Mouse (Mus musculus) MEL (cell line): ENCODE data around the gene Mark1. TPM values are rescaled to one million over a fixed set of nuclear protein-coding genes. Genes with fewer than 3 reads are reported as not detected.

Source experiments
- DNase-seq: peaks from one replicate; pipeline ENCODE4 v3.0.0; 2011; ENCODE audit warnings: low read depth, low spot score
- H3K27ac ChIP-seq: 2 replicates; pipeline ENCODE4 v1.5.1; 2012; ENCODE audit warnings: low read depth, mild to moderate bottlenecking, control low read depth, low read length, moderate library complexity; ENCODE audit not compliant: control insufficient read depth
- H3K27me3 ChIP-seq, 2 experiments: fragments of 150-350 bp in 1 of 2; sonication (generic) in 1 of 2; 2 replicates each; pipeline ENCODE4 v1.6.1; 2012; ENCODE audit warnings: low read length in 2 of 2, mild to moderate bottlenecking in 2 of 2, improper control_type of control experiment in 1 of 2, moderate library complexity in 1 of 2; ENCODE audit not compliant: insufficient read depth in 2 of 2, control insufficient read depth in 1 of 2
- H3K36me3 ChIP-seq, 2 experiments: 2 replicates each; pipeline ENCODE4 v1.6.1; 2012 to 2014; ENCODE audit warnings: low read length in 2 of 2, improper control_type of control experiment in 1 of 2, inconsistent platforms in 1 of 2, mild to moderate bottlenecking in 1 of 2; ENCODE audit not compliant: insufficient read depth in 2 of 2, control insufficient read depth in 1 of 2
- H3K4me1 ChIP-seq, 2 experiments: fragments of 150-350 bp in 1 of 2; sonication (generic) in 1 of 2; 2 replicates each; pipeline ENCODE4 v1.6.1; 2012; ENCODE audit warnings: low read length in 2 of 2, improper control_type of control experiment in 1 of 2, mild to moderate bottlenecking in 1 of 2; ENCODE audit not compliant: insufficient read depth in 2 of 2, control insufficient read depth in 1 of 2
- H3K4me3 ChIP-seq, 2 experiments: fragments of 150-350 bp in 1 of 2; sonication (generic) in 1 of 2; 2 replicates each; pipeline ENCODE4 v1.5.1; 2012; ENCODE audit warnings: low read depth in 2 of 2, low read length in 2 of 2, mild to moderate bottlenecking in 2 of 2, moderate library complexity in 2 of 2, control low read depth in 1 of 2, improper control_type of control experiment in 1 of 2; ENCODE audit not compliant: control insufficient read depth in 1 of 2, insufficient read depth in 1 of 2
- H3K79me2 ChIP-seq: 2 replicates; pipeline ENCODE4 v1.6.1; 2012; ENCODE audit warnings: mild to moderate bottlenecking, low read length, moderate library complexity; ENCODE audit not compliant: control insufficient read depth, poor library complexity, insufficient read depth
- H3K9ac ChIP-seq: 2 replicates; pipeline ENCODE4 v1.6.1; 2012; ENCODE audit warnings: low read depth, mild to moderate bottlenecking, control low read depth, low read length, moderate library complexity; ENCODE audit not compliant: control insufficient read depth, poor library complexity, severe bottlenecking
- H3K9me3 ChIP-seq: fragments of 150-350 bp; sonication (generic); replicated peaks from 2 replicates; pipeline ENCODE4 v1.6.1; 2012; ENCODE audit warnings: mild to moderate bottlenecking, low read length, improper control_type of control experiment, moderate library complexity; ENCODE audit not compliant: insufficient read depth
- BHLHE40 ChIP-seq: IDR thresholded peaks from 2 replicates; pipeline ENCODE4 v1.6.1; 2012; ENCODE audit warnings: low read depth, mild to moderate bottlenecking, inconsistent platforms, low read length, improper control_type of control experiment, borderline replicate concordance
- CTCF ChIP-seq, 3 experiments: IDR thresholded peaks in 2 of 3; conservative IDR thresholded peaks in 1 of 3; 2 replicates each; pipeline ENCODE4 v1.5.1; 2011 to 2012; ENCODE audit warnings: low read length in 3 of 3, low read depth in 2 of 3, mild to moderate bottlenecking in 2 of 3, improper control_type of control experiment in 1 of 3, inconsistent platforms in 1 of 3, mixed read lengths in 1 of 3, moderate library complexity in 1 of 3; ENCODE audit not compliant: control insufficient read depth in 1 of 3, insufficient read depth in 1 of 3, poor library complexity in 1 of 3, severe bottlenecking in 1 of 3
- E2F4 ChIP-seq: IDR thresholded peaks from 2 replicates; pipeline ENCODE4 v1.6.1; 2011; ENCODE audit warnings: low read depth, low read length, improper control_type of control experiment, borderline replicate concordance
- EP300 ChIP-seq, 2 experiments: IDR thresholded peaks; 2 replicates each; pipeline ENCODE4 v1.6.1; 2011; ENCODE audit warnings: improper control_type of control experiment in 2 of 2, low read length in 2 of 2, low read depth in 1 of 2, mild to moderate bottlenecking in 1 of 2
- GABPA ChIP-seq: IDR thresholded peaks from 2 replicates; pipeline ENCODE4 v1.6.1; 2012; ENCODE audit warnings: low read depth, mild to moderate bottlenecking, inconsistent platforms, low read length, improper control_type of control experiment, moderate library complexity
- GATA1 ChIP-seq: IDR thresholded peaks from 2 replicates; pipeline ENCODE4 v1.6.1; 2011; ENCODE audit warnings: low read depth, low read length, improper control_type of control experiment
- HCFC1 ChIP-seq: IDR thresholded peaks from 2 replicates; pipeline ENCODE4 v1.6.1; 2012; ENCODE audit warnings: low read depth, mild to moderate bottlenecking, inconsistent platforms, low read length, improper control_type of control experiment, moderate library complexity
- JUND ChIP-seq: IDR thresholded peaks from 2 replicates; pipeline ENCODE4 v1.6.1; 2011; ENCODE audit warnings: low read depth, mild to moderate bottlenecking, improper control_type of control experiment, low read length
- KAT2A ChIP-seq: conservative IDR thresholded peaks from 2 replicates; pipeline ENCODE4 v1.6.1; 2012; ENCODE audit warnings: low read depth, low read length, improper control_type of control experiment, inconsistent platforms
- MAFK ChIP-seq: IDR thresholded peaks from 2 replicates; pipeline ENCODE4 v1.6.1; 2011; ENCODE audit warnings: low read depth, mild to moderate bottlenecking, low read length, improper control_type of control experiment, borderline replicate concordance
- MAX ChIP-seq: IDR thresholded peaks from 2 replicates; pipeline ENCODE4 v1.6.1; 2011; ENCODE audit warnings: low read length, improper control_type of control experiment
- MAZ ChIP-seq: IDR thresholded peaks from 2 replicates; pipeline ENCODE4 v1.6.1; 2012; ENCODE audit warnings: low read depth, mild to moderate bottlenecking, inconsistent platforms, low read length, improper control_type of control experiment
- MEF2A ChIP-seq: IDR thresholded peaks from 2 replicates; pipeline ENCODE4 v1.6.1; 2014; ENCODE audit warnings: low read depth, mild to moderate bottlenecking, inconsistent platforms, low read length, improper control_type of control experiment; ENCODE audit not compliant: poor library complexity, insufficient replicate concordance, severe bottlenecking; ENCODE audit errors: extremely low read depth
- MYB ChIP-seq: IDR thresholded peaks from 2 replicates; pipeline ENCODE4 v1.6.1; 2011; ENCODE audit warnings: mild to moderate bottlenecking, low read depth, low read length, improper control_type of control experiment
- MYC ChIP-seq: IDR thresholded peaks from 2 replicates; pipeline ENCODE4 v1.6.1; 2011; ENCODE audit warnings: low read depth, mild to moderate bottlenecking, low read length, improper control_type of control experiment, moderate library complexity
- NELFE ChIP-seq: IDR thresholded peaks from 2 replicates; pipeline ENCODE4 v1.6.1; 2011; ENCODE audit warnings: low read depth, low read length, improper control_type of control experiment
- POLR2AphosphoS2 ChIP-seq: IDR thresholded peaks from 2 replicates; pipeline ENCODE4 v1.6.1; 2011; ENCODE audit warnings: low read length, improper control_type of control experiment
- RCOR1 ChIP-seq: IDR thresholded peaks from 2 replicates; pipeline ENCODE4 v1.6.1; 2012; ENCODE audit warnings: low read depth, mild to moderate bottlenecking, inconsistent platforms, low read length, improper control_type of control experiment
- SIN3A ChIP-seq: IDR thresholded peaks from 2 replicates; pipeline ENCODE4 v1.6.1; 2012; ENCODE audit warnings: low read length, improper control_type of control experiment, inconsistent platforms
- SMC3 ChIP-seq: IDR thresholded peaks from 2 replicates; pipeline ENCODE4 v1.6.1; 2011; ENCODE audit warnings: low read depth, low read length, improper control_type of control experiment
- TBP ChIP-seq: IDR thresholded peaks from 2 replicates; pipeline ENCODE4 v1.8.0; 2011; ENCODE audit warnings: low read depth, low read length, improper control_type of control experiment
- ZC3H11A ChIP-seq: IDR thresholded peaks from 2 replicates; pipeline ENCODE4 v1.6.1; 2012; ENCODE audit warnings: low read depth, mild to moderate bottlenecking, inconsistent platforms, low read length, improper control_type of control experiment
- ZNF384 ChIP-seq: IDR thresholded peaks from 2 replicates; pipeline ENCODE4 v1.6.1; 2012; ENCODE audit warnings: low read depth, mild to moderate bottlenecking, inconsistent platforms, low read length, improper control_type of control experiment
- polyA plus RNA-seq, 2 experiments: library from polyadenylated mRNA; stranded (reverse) in 1 of 2; unstranded in 1 of 2; fragments of >175 nt in 1 of 2; fragments of >200 nt in 1 of 2; gene quantifications; 2 replicates each; pipeline versions ENCODE4 v1.2.1 to v1.2.4; 2012; ENCODE audit warnings: low replicate concordance in 2 of 2, low read depth in 1 of 2; ENCODE audit not compliant: insufficient read length in 2 of 2, insufficient read depth in 1 of 2, missing spikeins in 1 of 2
- total RNA-seq: library from RNA; depleted of rRNA; stranded (reverse); fragments of 300-350 nt; gene quantifications from 2 replicates; pipeline ENCODE4 v1.2.3, GENCODE M21; 2012

Gene Mark1
- total and polyA plus RNA-seq, 3 experiments, result not detected

DNA sequence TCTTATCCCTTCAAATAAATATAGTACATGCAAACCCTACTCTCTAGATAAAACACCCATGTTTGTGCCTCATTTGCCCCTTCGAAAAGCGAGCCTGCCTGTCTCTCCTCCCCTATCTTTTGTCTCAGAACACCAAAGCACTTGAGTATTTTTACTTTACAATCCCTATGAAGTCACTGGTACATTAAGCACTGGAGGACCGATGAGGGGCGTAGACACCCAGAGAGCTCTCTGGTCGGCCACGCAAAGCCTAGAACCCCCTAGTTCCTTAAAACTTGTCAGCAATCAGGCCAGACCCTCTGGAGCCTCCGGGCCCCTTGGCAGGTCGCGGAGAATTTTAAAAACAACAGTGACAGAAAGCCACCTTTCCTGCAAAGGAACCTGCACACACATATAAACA is 1.2 kb downstream of the Mark1 start:
- Histone ChIP-seq H3K27ac (no peak overlapping the region), H3K36me3 (no peaks in the 10 kb centered on the region), H3K79me2 (no peaks in the 10 kb centered on the region), H3K4me1 (no peaks in the 10 kb centered on the region), H3K9ac (no peak overlapping the region), H3K4me3 (no peak overlapping the region), H3K9me3 (no peaks in the 10 kb centered on the region; the same call in 1 of the 2 replicates), H3K27me3 (no peaks in the 10 kb centered on the region)
- DNase-seq, result no peak
- TF ChIP-seq GABPA (no peak), MYB (no peak), KAT2A (no peak), GATA1 (no peak), MAZ (no peak), EP300 (IDR thresholded peaks at IDR 0.05; ENCODE audit: low read depth in 1 of 2, low read length in 2 of 2) (no peak), JUND (no peak), MEF2A (no peak), MYC (no peak), RCOR1 (no peak), SIN3A (no peak), MAFK (no peak), ZC3H11A (no peak), MAX (no peak), E2F4 (no peak), NELFE (no peak), CTCF (IDR thresholded peaks at IDR 0.05 in 2 of 3, conservative IDR thresholded peaks at IDR 0.05 in 1 of 3; ENCODE audit: control insufficient read depth in 1 of 3, insufficient read depth in 1 of 3, low read depth in 2 of 3, low read length in 3 of 3, poor library complexity in 1 of 3, severe bottlenecking in 1 of 3) (no peak)

DNA sequence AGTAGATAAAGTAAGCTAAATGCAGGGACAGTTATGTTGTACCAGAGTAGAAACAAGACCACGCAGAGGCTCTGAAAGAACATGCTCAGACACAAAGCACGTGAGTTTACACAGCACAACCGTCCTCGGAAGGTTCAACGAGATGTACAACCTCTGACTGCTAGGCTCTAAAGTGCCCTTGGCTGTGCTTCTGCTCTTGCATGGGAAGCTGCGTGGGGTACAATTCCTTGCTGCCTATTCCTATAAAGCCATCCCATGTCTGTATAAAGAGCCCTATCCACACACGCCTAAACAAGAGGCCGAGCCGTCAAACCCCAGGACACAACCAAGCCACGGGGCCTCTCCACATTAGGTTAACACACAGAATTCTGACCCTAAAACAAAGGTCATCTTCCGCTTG is 1.9 kb downstream of the Mark1 start:
- Histone ChIP-seq H3K4me1 (no peaks in the 10 kb centered on the region), H3K9me3 (no peaks in the 10 kb centered on the region; the same call in 1 of the 2 replicates), H3K27me3 (no peaks in the 10 kb centered on the region), H3K9ac (no peak overlapping the region), H3K36me3 (no peaks in the 10 kb centered on the region), H3K4me3 (no peak overlapping the region), H3K27ac (no peak overlapping the region), H3K79me2 (no peaks in the 10 kb centered on the region)
- no peak for DNase-seq
- TF ChIP-seq RCOR1, result no peak
- no peak for TF ChIP-seq MYC
- TF ChIP-seq GATA1, result no peak
- TF ChIP-seq ZC3H11A, result no peak
- no peak for TF ChIP-seq BHLHE40
- no peak for TF ChIP-seq KAT2A
- no peak for TF ChIP-seq TBP
- TF ChIP-seq POLR2AphosphoS2, result no peak
- no peak for TF ChIP-seq SMC3
- no peak for TF ChIP-seq EP300 (IDR thresholded peaks at IDR 0.05; ENCODE audit: low read depth in 1 of 2, low read length in 2 of 2)
- no peak for TF ChIP-seq HCFC1
- TF ChIP-seq ZNF384, result no peak
